Mouse (Mus musculus) adipocyte (in vitro differentiated cells): Measurements from ENCODE around the gene Csnk1e.

ENCODE experiments used
- DNase-seq: peaks from one replicate; pipeline ENCODE4 v3.0.0-alpha.2; 2016; ENCODE audit warnings: low spot score

The Csnk1e gene

DNA sequence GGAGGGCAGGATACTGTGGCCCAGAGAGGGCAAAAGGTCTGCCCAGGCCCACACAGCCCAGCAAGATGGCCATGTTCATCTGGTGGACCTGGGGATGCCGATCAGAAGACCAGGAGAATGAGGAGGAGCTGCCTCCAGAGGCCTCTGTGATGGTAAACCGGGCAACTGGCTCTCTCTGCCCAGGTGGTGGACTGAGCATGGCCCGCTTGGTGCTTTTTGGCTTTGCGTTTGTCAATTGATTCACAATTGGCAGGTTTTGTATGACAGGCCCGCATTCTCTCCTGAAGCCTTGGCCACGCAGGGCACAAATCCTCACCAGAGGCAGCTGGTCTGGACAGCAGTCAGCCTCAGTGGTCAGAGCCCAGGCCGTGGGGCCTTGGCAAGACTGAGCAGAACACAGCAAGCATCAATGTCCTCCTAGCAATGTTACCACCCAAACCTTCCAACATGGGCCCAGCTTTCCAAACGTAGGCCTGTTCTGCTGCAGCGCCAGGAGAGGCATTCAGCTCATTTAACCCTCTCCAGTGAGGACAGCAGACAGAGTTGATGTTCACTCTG is 12.3 kb downstream of the Csnk1e start:
- no peak for DNase-seq

DNA sequence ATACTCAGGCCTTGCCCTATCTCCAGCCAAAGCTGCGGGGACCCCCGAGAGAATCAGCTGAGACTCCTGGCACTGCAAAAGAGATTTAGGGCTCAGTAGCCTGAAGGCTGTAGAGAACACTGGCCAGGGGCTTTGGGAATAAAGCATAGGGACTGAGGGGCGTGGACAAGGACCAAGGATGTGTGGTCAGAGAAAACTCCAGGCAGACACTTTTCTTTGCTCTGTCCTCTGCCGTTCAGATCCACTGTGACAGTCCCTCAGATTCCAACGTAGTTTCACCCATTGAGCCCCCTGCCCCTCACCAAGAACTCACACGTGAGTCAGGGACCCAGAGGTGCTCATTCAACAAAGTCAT is 13.1 kb downstream of the Csnk1e start:
- DNase-seq: no peak

DNA sequence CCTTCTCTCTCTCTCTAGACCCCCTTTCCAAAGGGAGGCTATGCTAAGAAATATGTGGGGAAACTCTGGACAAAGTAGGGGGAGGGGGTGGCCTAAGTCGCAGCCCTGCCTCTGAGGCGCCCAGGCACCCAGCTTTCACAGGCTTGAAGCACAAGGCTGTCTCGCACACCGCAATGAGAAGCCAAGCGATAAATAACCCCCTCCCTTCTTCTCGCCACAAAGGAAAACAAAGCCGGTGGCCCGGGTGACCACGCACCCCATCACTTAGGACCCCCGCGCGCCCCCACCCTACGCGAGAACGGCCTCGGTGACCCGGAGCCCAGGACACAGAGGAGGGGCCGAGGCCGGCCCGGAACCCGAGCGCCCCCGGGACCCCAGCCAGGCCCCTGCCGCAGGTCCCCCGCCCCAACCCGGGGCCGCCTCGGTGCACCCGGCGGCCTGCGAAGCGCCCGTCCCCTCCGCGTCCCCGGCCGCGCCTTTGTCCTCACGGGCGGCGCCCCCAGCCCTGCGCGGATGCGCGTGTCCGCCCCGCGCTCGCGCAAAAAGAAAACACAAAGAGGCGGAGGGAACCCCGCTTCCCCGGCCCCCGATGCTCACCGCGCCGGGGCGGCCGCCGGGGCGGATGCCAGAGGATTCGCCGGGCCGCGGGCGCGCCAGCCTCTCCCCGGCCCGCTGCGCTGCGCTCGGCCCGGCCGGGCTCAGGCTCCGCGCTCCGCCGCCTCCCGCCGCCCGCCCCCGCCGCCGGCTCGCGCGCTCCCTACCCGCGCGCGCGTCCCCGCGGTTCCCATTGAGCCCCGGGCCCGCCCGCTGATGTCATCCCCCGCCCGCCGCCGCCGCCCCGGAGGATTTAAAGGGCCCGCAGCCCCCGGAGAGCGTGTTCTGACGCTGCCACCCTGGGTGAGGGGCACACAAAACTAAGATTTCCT is 13.8 kb downstream of the Csnk1e start:
- DNase-seq: peak; percentile 65

DNA sequence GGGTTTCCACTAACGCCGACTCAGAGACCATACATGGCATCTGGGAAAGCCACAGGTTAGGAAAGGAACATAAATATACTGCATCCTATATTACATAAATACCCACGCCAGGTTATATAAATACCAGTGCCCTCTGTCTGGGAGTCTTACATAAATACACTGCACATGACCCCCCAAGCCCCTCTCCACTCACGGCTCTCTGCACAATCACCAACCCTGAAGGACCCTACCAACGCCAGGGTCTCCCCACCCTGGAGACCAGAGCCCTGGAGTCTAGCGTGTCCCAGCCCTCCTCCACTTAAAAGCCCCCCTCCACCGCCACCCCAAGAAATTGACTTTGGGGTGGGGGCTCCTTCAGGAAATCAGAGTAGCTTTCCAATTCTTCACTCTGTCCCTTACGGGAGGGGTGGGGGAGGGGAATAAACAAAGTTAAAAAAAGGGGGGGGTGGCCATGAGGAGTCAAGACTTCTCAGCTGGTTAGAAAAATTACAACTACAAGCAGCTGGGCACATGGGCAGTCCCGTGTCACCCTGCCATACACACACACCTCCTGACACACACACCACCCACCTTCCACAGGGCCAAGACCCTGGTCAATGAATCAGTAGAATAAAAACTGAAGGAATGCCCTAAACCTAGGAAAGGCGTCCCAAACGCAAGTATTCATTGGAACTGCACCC is 14.6 kb downstream of the Csnk1e start:
- DNase-seq: peak; percentile 40

DNA sequence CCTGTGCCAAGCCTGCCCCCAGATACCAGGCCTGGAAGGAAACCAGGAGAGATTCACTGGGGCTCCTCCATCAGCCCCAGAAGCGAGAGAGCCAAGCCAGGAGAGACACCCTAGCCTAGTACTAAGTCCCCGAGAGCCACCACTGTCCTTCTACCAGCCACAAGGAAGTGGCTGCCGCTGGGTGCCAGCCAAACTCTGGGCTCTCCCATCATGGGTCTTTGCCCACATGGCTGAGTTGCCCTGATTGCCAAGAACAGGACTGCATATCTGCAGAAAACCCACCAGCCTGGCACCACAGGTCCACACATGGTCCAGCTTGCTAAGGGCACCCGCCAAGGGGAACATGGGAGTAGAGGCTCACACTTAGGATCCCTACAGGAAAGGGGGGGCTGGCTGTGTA is 15.1 kb downstream of the Csnk1e start:
- peak; percentile 36 for DNase-seq

DNA sequence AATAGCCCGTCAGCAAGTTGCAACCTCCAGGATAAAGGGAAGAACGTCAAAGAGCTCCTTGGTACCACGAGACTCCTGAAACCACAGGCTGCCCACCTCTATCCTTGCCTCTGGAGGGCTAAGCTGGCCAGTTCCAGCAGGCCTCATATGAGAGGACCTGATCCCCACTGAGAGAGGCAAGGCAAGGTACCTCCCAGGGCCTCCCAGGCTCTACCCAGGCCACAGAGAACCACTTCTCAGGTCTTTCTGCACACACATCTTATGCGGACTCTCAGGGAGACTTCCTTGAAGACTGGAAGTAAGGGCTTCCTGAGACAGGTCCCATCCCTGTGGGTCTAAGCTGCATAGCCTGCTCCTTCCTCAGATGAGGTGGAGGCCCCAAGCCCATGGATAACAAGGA is 16.0 kb downstream of the Csnk1e start:
- DNase-seq: no peak

DNA sequence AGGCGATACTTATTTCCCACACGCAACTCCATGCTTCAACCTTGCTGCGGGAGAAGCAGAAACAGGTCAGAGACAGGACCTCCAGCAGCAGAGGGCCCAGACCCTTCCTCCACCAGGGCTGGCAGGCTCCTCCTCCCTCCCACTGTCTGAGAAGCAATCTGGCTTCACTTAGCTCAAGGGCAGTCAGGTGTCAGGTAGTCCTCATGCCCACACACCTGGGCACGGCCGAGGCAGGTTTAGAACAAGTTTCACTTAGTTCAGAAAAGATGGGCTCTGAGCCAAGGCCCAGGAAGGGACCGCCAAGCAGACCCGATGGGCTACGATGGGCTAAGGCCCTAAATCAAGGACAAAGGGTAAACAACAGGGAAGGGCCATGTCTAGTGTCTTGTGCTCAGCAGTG is 16.6 kb downstream of the Csnk1e start:
- no peak for DNase-seq

DNA sequence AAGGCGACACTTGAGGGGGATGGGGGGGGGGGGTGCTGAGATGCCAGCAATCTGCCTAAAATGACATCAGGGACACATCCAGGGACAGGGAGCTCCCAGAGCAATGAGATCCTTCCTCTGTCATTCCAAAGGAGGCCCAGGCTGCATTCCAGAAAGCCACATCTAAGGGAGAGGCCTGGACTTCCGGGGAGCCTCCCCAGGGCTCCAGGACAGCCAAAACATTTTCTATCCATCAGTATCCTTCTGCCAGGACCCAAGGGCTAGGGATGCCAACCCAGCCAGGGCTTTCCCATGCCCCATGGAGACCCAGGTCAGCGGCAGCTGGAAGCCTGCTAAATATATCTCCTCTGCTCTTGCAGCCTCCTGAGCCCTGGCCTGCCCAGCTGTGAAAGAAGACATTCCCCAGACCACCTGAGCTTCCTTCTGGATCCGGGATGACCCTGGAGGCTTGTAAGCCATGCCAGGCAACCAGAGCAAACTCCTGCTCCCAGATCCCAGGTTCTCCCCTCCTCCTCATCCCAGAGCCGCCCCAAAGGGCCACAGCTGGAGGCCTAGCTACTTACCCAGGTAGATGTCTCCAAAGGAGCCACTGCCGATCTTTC is 17.1 kb downstream of the Csnk1e start:
- no peak for DNase-seq

DNA sequence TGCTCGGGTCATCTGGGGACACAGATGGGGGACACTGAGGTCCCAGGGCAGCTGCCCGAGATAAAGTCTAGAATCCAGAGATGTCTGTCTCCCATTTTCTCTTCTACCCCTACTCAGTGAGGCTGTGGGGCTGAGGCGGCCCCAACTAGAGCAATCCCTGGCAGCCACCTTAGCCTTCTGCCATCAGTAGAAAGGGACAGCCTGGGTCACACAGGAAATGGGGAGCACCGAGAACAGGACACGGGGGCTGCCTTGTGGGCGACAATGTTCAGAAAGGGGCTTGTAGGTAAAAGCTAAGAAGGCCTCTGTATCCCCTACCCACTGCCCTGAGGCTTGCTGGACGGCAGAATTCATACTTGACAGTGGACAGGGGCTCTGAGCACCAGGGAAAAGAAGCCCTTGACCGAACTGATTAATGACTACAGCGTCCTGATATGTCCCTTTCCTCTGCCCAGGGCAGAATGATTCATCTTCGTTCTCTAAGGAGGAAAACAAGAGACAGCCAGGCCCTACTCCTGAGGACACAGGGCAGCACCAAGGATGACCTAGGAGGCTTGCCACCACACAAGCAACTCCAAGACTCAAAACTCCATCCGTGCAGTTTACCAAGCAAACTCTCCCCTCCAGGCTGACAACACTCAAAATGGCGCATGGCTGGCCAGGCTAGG is 17.7 kb downstream of the Csnk1e start:
- no peak for DNase-seq

DNA sequence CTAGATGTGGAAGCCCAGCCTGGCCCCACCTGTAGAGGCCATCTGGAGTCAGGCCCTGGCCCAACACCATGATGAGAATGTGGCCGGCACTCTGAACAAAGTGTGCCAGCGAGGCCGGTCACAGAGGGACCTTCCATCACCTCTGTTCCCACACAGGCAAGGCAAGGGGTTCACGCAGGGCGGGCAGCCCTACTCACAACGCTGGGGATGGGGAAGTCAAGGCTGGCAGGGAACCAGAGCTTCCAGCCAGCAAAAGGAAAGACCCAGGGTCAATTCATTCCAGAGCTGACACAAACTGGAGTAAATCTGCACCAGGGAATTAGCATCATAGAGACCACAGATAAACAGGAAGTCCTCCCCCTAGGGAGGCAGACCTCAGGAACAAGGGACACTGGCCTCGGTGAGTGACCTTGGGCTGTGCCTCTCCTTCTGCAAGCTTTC is 18.9 kb downstream of the Csnk1e start:
- DNase-seq: no peak

DNA sequence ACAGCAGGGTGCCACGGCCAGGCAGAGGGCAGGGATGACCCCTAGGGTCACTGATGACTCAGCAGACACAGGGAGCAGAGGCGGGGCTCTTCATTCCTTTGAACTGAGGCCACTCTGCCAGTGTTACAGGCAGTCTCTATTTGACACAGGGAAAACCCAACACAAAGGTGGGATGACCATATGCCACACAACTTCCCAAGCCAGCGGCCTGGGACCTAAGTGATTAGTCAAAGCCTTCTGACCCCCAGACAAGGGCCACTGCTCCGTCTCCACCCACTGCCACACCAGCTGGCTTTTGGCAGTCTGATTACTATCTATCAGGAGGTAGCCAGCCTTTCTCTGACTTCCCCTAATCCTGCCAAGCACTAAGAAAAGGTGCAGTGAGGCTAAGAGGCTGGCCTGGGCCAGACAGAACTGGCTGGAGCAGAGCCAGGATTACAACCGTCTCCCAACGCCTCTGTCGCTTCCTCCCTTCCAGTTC is 20.1 kb downstream of the Csnk1e start:
- no peak for DNase-seq

DNA sequence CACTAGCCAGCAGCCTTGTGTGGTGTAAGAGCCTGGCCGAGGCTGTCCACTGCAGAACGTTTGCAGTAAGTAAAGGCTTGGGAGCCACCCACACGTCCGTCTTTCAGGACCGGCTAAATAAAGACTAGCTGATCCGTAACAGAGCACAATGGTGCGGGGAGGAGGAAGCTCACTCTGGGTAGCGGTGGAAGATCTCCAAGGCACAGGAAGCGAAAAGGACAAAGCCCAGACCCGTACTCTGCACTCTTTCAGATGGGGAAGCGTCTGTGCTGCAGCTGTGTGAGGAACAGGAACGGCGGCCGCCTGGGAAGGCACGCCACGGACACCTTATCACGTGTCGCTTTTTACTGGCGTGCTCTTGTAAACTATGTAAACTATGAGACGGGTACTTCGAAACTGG is 22.5 kb downstream of the Csnk1e start:
- no peak for DNase-seq

DNA sequence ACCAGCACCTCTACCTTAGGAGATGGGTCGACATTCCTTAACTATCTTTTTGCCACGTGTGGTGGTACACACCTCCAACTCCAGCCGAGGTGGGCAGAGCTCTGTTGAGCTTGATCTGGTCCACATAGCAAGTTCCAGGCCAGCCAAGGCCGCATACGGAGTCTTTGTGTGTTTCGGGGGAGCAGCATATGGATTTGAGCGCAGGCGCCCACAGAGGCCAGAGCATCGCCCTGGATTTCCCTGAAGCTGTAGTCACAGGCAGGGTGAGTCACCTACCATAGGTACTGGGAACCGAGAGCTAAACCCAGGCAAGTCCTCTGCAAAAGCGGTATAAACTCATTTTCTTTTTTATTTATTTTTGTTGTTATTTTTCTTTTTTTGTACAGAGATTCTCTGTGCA is 23.0 kb downstream of the Csnk1e start:
- no peak for DNase-seq

DNA sequence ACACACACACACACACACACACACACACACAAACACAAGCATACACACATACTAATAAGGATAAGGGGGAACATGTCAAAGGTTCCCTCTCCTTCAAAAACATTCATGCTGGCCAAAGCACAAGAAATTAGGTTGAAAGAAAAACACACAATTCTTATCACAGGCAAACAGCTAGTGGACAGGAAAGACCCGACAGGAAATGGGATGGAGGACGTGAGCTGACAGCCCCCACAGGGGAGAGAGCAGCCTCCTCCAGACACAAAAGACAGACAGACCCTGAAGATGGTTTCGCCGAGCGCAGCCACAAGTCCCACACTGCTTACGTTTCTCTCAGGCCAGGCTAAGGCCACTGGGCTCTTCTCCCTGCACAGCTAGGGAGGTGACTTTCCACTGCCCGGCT is 23.4 kb downstream of the Csnk1e start:
- DNase-seq: no peak

DNA sequence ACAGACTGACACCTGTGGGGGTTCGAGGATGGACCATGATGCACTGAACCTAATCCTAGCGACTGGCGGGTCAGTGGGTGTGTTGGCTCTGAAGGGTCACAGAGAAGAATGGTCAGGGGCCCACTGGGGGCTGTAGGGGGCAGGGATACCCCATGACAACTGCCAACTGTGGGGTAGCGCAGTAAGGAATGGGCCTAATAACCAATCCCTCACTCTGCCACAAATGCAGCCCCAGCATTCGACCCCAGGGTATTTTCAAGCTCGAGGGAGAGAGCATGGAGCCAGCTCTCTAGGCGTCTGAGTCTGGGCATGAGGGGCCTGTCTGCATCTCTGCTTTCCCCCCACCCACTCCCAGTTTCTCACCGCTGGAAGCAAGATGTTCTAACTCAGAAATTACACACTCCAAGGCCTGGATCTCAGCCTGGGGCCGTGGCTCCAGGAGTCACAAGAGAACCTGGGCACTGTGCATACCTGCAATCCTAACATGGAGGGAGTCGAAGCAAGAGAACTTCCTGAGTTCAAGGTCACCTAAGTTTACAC is 24.8 kb downstream of the Csnk1e start:
- no peak for DNase-seq

DNA sequence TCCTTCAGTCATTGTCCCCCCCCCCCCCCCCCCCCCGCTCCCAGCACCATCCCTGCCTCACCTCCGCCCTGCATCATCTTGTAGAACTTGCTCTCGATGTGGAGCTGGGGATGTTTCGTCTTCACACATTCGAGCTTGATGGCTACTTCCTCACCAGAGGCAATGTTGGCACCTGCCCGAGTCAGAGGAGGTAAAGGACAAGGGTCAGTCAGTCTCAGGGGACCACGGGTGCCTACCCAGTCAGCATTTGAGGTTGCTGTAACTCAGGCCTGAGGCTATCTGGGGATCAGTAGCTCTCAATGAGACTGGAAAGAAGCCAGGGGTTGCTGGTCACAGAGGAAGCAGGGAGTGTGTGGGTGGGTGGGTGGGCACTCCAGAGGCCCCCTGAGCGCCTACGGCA is 25.4 kb downstream of the Csnk1e start:
- DNase-seq: no peak

DNA sequence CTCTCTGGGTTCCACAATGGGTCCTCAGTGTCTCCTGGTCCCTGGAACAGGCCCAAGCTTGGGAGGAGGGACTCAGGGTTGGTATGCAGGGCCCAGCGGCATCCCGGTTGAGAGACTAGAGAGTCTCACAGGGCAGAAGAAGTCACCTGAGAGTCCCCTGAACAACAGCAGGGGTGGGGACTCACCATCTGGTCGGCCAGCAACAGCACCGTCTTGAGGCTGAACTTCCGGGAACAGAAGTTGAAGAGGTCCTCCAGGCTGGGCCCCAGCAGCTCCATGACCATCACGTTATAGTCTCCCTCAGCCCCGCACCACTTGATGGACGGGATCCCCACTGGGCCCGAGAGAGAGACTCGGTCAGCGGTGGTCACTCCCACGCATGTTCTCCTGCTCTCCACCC is 25.8 kb downstream of the Csnk1e start:
- DNase-seq: no peak

DNA sequence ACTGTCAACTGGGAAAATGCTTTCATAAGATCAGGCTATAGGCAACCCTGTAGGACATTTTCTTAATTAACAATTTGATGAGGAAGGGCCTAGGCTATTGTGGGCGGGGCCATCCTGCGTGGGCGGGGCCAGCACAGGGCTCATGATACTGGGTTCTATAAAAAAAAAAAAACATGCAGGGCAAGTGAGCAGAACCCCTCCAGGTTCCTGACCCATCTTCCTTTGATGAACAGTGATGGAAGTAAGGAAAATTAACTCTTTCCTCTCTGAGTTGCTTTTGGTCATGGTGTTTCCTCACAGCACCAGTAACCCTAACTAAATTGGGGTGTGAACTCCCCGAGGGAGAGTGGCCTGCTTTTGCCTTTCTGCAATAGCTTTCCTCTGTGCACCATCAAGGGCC is 26.8 kb downstream of the Csnk1e start:
- DNase-seq: no peak

DNA sequence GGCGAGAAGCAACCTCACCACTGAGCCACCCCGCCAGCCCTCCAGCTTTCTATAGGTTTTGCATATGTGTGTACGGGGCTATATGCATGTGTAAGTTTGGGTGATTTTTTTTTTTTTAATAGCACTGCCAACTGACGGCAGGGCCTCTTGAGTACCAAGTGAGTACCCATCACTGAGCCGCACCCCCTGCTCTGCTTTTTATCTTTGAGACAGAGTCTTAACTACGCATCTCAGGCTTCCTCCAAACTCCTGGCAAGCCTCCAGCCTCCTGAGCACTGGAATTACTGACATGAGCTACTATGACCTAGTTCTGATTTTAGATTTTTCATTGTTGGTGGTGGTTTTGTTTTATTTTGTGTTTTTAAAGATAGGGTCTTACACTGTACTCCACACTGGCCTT is 27.9 kb downstream of the Csnk1e start:
- DNase-seq: no peak

DNA sequence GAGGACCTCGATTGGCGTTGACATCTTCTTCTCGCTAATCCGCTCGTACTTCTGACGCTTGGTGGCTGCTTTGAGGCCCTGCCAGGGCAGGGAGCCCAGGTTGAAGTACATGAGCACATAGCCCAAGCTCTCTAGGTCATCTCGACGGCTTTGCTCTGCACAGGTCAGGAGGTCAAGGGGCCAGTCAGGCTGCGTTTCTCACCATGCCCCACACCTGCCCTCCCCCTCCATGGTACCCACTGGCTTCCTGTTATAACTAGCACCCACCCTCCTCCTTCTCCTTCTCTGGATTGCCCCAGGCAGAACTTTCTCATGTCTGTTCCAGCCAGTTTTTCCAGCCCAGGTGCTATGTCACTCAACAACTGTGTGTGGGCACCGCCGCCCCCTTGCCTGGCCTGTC is 29.9 kb downstream of the Csnk1e start:
- DNase-seq: no peak

DNA sequence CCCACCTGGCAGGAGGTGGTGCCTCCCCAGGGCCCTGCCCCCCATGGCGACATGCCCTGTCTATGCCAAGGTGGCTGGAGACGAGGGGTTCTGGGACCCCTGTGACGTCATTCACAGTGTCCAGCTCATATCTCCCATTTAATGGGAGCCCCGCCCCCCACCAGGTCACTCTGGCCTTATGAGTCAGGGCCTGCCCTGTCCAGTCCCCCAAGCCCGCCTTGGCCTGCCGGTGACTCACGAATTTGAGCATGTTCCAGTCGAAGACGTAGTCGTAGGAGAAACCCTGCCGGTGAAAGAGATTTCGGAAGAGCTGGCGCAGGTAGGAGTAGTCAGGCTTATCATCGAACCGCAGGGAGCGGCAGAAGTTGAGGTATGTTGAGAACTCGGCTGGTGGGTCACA is 30.8 kb downstream of the Csnk1e start:
- DNase-seq: no peak

DNA sequence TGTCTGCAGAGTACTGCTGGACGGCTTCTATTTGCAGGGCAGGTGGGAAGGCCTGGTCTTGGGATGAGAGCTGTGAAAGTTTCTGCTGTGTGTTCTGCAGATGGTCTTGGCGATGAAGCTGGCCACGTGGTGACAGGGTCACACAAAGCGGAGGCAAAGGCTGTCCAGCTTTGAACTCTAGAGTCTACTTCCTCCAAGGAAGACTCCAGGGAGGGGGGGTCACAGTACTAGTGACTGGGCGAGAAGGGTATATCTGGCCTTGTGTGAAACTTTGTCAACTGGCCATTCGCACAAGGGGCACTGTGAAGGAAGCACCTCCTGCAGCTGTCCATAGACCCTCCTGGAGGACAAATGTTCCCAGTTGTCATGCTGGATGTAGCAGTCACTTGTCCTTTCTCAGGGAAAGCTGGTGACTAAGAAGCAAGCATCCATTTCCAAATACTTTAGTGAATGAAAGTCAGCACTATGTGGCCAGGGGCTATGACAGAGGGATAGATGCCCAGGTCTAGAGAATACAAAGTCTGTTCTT is 32.6 kb downstream of the Csnk1e start:
- no peak for DNase-seq
